Mouse (Mus musculus) small intestine, adult 10 weeks (tissue): ENCODE measurements around the gene Zmym4. TPM values are rescaled to one million over a fixed set of nuclear protein-coding genes. Genes with fewer than 3 reads are reported as not detected.

Experiments used
- polyA plus RNA-seq: library from polyadenylated mRNA; stranded (reverse); fragments of 350-450 nt; fragmentation: Illumina TruSeq; extraction: RNeasy Lipid Tissue Mini Kit (QIAGEN cat#74804); gene quantifications from one replicate; pipeline ENCODE4 v1.2.3, GENCODE M21; 2014; ENCODE audit warnings: low replicate concordance

Zmym4 gene
- polyA plus RNA-seq = 11.4 TPM

GRCm38 (mm10) chr4:126967864-126968821, at the start of gene Zmym4:
Zmym4 (minus strand) TSS chr4:126968135.

Other genes starting within 250 kb of the Zmym4 start
- gene Tfap2e, start 231.9 kb downstream of the Zmym4 start, polyA plus RNA-seq = not detected
- gene Ncdn, start 214.7 kb downstream of the Zmym4 start, polyA plus RNA-seq = 0.11 TPM
- 8.5 TPM for gene AU040320, start 214.6 kb downstream of the Zmym4 start, polyA plus RNA-seq
- gene Sfpq, start 53.2 kb upstream of the Zmym4 start, polyA plus RNA-seq = 315 TPM
- gene Zmym1, start 93.0 kb upstream of the Zmym4 start, polyA plus RNA-seq = 13.1 TPM
- gene Zmym6, start 109.2 kb upstream of the Zmym4 start, polyA plus RNA-seq = 29.2 TPM
- gene Tmem35b, start 155.6 kb upstream of the Zmym4 start, polyA plus RNA-seq = 25.8 TPM
- not detected for gene Dlgap3, start 201.1 kb upstream of the Zmym4 start, polyA plus RNA-seq